ENCODE assay signal across 13 mouse cellular contexts in the genomic region with DNA sequence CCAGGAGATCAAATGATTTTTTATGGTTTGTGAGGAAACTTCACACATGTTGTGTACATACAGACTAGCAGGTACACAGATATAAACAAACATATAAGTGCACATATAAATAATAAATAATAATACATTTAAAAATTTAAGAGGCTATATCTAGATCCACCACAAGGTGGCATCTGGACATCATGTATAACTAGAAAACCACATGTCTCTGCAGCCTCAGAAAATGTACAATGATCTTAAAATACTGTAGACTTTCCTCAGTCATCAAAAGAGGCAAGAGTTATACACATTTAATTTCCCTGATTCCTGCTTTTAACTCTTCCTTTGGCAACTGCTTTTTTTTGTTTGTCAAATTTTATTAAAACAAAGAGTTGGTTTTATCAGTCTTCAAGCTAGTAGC. TPM values are rescaled to one million over a fixed set of nuclear protein-coding genes. Genes with fewer than 3 reads are reported as not detected.
DNase-seq lines count a peak whose midpoint lies in the region; ATAC-seq lines count a peak whose summit lies in the region.
"Had no signal": no experiment of that assay in that cellular context is flagged by ENCODE, and none has a peak within 500 bp of the region (broad histone marks: within the 10 kb centered on the region; RNA-seq: fewer than 3 reads in every experiment).

No protein-coding gene starts in this region.

- H3K9ac ChIP-seq in hindbrain, embryonic 11.5 days (ENCODE audit: low read depth, low read length): no peak overlapping the region
- H3K9ac ChIP-seq in hindbrain, embryonic 13.5 days: no peak overlapping the region
- H3K9ac ChIP-seq: stomach, embryonic 15.5 days had no signal

- no peak overlapping the region for H3K27ac ChIP-seq in hindbrain, embryonic 11.5 days (ENCODE audit: low read depth, low read length)
- no peak overlapping the region for H3K27ac ChIP-seq in hindbrain, embryonic 13.5 days
- H3K27ac ChIP-seq: stomach, embryonic 15.5 days had no signal

- no peaks in the 10 kb centered on the region for H3K36me3 ChIP-seq in hindbrain, embryonic 11.5 days (ENCODE audit: control insufficient read depth, insufficient read depth, low read length)
- H3K36me3 ChIP-seq in hindbrain, embryonic 13.5 days: no peaks in the 10 kb centered on the region
- H3K36me3 ChIP-seq: stomach, embryonic 15.5 days had no signal

- ATAC-seq in hindbrain, embryonic 11.5 days (ENCODE audit: low FRiP score): 0 out of 2 replicates have a peak, but pooled peaks have one; percentile 35
- no peak for ATAC-seq in hindbrain, embryonic 13.5 days (ENCODE audit: low FRiP score)
- ATAC-seq in granulocyte monocyte progenitor cell, adult 5-6 weeks (replicated peaks; ENCODE audit: poor library complexity, severe bottlenecking): peak; percentile 59; the same call in 1 of the 2 replicates

- no peaks in the 10 kb centered on the region for H3K27me3 ChIP-seq in hindbrain, embryonic 11.5 days (ENCODE audit: control insufficient read depth, insufficient read depth, low read length)
- H3K27me3 ChIP-seq in hindbrain, embryonic 13.5 days: no peaks in the 10 kb centered on the region
- H3K27me3 ChIP-seq: stomach, embryonic 15.5 days had no signal

- H3K9me3 ChIP-seq in hindbrain, embryonic 11.5 days (ENCODE audit: control insufficient read depth, low read length): no peaks in the 10 kb centered on the region
- no peaks in the 10 kb centered on the region for H3K9me3 ChIP-seq in hindbrain, embryonic 13.5 days
- H3K9me3 ChIP-seq: stomach, embryonic 15.5 days had no signal

- H3K4me3 ChIP-seq in hindbrain, embryonic 11.5 days (ENCODE audit: low read depth, low read length): no peak overlapping the region
- H3K4me3 ChIP-seq in hindbrain, embryonic 13.5 days: no peak overlapping the region
- H3K4me3 ChIP-seq: stomach, embryonic 15.5 days had no signal

- no peaks in the 10 kb centered on the region for H3K4me1 ChIP-seq in hindbrain, embryonic 11.5 days (replicated peaks; ENCODE audit: control insufficient read depth, insufficient read depth, low read length)
- no peaks in the 10 kb centered on the region for H3K4me1 ChIP-seq in hindbrain, embryonic 13.5 days (replicated peaks)
- H3K4me1 ChIP-seq: stomach, embryonic 15.5 days had no signal

- peak; percentile 10 for DNase-seq in hindbrain, embryonic 11.5 days (ENCODE audit: low spot score)
- DNase-seq in 3T3-L1 (ENCODE audit: low read depth, low spot score) (peak; percentile 71), MEL-GATA-1-ER (ENCODE audit: extremely low read depth, low read depth) (peak; percentile 22)
- DNase-seq in right cerebral cortex, postnatal 14 days: no peak
- DNase-seq in B cell, adult 2 months: no peak
- DNase-seq in left cerebral cortex, adult 8-10 months (ENCODE audit: low spot score in 2 of 2): no peak
- DNase-seq: heart, adult 18-20 months; kidney, postnatal 25 days had no signal

- H3K4me2 ChIP-seq in hindbrain, embryonic 11.5 days (replicated peaks; ENCODE audit: low read depth, low read length): no peak overlapping the region
- H3K4me2 ChIP-seq in hindbrain, embryonic 13.5 days: no peak overlapping the region
- H3K4me2 ChIP-seq: stomach, embryonic 15.5 days had no signal

RNA-seq across cellular contexts. Expression of a gene that starts 19.4 kb away (rescaled TPM):
- polyA plus RNA-seq in hindbrain, embryonic 11.5 days (2014; fragmentation: Nextera tagmentation; extraction: Ambion mirVana): not detected in 2 replicates
- polyA plus RNA-seq in hindbrain, embryonic 13.5 days (2015; fragmentation: Nextera tagmentation; extraction: Ambion mirVana): not detected in 2 replicates
- not detected in 2 replicates for total RNA-seq in granulocyte monocyte progenitor cell, adult 5-6 weeks (2014; fragmentation: Nextera tagmentation)
- not detected in 2 replicates for total RNA-seq in granulocyte monocyte progenitor cell, adult 5-6 weeks (2017)
- not detected for total RNA-seq in left cerebral cortex, adult 8-10 months (2022)
- total RNA-seq: heart, adult 18-20 months had no signal
- polyA plus RNA-seq: liver, embryonic 16.5 days; neural tube, embryonic 14.5 days; stomach, embryonic 15.5 days had no signal

RNA-seq across cellular contexts. Expression of a gene that starts 19.4 kb away (rescaled TPM):
- polyA plus RNA-seq in hindbrain, embryonic 11.5 days (2014; fragmentation: Nextera tagmentation; extraction: Ambion mirVana): not detected in 2 replicates
- not detected in 2 replicates for polyA plus RNA-seq in hindbrain, embryonic 13.5 days (2015; fragmentation: Nextera tagmentation; extraction: Ambion mirVana)
- not detected in 2 replicates for total RNA-seq in granulocyte monocyte progenitor cell, adult 5-6 weeks (2014; fragmentation: Nextera tagmentation)
- total RNA-seq in granulocyte monocyte progenitor cell, adult 5-6 weeks (2017): not detected in 2 replicates
- not detected for total RNA-seq in left cerebral cortex, adult 8-10 months (2022)
- total RNA-seq: heart, adult 18-20 months had no signal
- polyA plus RNA-seq: liver, embryonic 16.5 days; neural tube, embryonic 14.5 days; stomach, embryonic 15.5 days had no signal

Comparison
In these comparisons a context has a peak if more than half of its experiments do, and no peak if none do; other contexts are left out.
1. DNase-seq: peak in hindbrain, embryonic 11.5 days (single experiment), 3T3-L1 (single experiment) and MEL-GATA-1-ER (single experiment); none in right cerebral cortex, postnatal 14 days (single experiment), B cell, adult 2 months (0 of 2) and left cerebral cortex, adult 8-10 months (0 of 2).